Mouse (Mus musculus) megakaryocyte-erythroid progenitor cell, adult 5-6 weeks (primary cell): Measurements from ENCODE around the gene Frs2. TPM values are rescaled to one million over a fixed set of nuclear protein-coding genes. Genes with fewer than 3 reads are reported as not detected.
A peak's percentile ranks its signal among the peaks of the same experiment; 100 is the strongest.
"Not testable (repeated sequence)": the region's sequence is repeated elsewhere in the genome, so short reads cannot be mapped to it uniquely, and the experiment has no call there.

Experiments used
- ATAC-seq: replicated peaks from 2 replicates; pipeline ENCODE4 v1.8.0; 2016; ENCODE audit warnings: mild to moderate bottlenecking, inconsistent platforms; ENCODE audit not compliant: severe bottlenecking, poor library complexity, low FRiP score, low TSS enrichment
- total RNA-seq, 2 experiments: library from RNA; stranded (forward) in 1 of 2; stranded (reverse) in 1 of 2; fragments of 200-1000, 215-1000 nt in 1 of 2; fragments of >200 nt in 1 of 2; fragmentation: Nextera tagmentation in 1 of 2; gene quantifications; 2 replicates each; pipeline ENCODE4 v1.2.3; 2014 to 2017

The Frs2 gene
- total RNA-seq, 2 experiments from 2014 or later, result 20.7 to 22.9 TPM

DNA sequence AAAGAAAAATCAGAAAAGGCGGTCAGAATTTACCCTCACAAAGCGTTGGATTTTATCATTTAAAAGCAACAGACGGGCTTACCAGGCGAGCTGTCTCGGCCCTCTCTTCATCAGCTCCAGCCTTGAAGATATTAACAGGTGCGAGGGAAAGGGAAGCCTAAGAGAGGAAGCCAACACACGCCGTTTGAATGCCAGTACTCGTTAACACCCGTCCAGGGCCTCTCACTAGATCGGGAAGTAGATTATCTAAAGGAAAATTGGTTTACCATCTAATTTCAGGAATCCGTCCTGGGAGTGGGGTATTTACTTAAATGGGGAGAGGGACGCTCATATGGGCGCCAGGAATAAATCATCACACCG lies 85.5 kb downstream of the Frs2 start:
- ATAC-seq, result peak; percentile 37

DNA sequence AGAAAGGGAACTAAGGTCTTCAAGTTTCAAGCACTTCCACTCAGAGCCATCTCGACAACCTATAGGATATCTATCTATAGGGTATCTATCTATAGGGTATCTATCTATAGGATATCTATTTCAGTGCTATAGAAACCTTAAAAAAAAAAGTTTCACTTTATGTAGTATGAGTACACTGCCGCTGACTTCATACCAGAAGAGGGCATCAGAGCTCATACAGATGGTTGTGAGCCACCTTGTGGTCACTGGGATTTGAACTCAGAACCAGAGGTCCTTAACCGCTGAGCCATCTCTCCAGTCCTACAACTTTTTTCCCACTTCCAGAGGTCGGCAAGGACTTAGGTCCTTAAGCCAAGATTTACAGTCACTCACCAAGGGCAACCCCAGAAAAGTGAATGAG lies 92.7 kb downstream of the Frs2 start:
- ATAC-seq, result no peak

DNA sequence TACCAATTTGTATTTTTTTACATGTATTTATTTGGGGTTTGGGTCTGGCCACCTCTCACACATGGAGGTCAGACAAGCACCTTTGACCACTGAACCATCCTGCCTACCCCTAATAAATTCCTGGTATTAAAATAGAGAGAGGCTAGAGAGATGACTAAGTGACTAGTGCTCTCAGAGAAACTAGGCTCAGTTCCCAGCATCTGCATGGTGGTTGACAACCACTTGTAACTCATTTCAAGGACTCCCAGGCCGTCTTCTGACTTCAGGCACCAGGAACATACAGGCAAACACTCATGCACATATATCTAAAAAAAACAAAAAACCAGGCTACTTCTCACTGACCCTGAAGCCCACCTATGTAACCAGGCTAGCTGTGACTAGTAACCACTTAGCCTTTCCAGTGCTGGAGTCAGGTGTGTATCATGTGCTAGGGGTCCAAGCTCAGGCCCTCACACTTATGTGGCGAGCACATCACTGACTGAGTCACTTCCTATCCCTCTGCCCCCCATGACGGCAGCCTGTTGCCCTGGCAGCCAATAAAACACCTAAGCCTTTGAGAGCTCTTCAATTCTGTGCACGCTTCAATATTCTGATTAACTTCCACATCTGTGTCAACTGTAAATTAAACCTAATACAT lies 98.3 kb downstream of the Frs2 start:
- no peak for ATAC-seq

DNA sequence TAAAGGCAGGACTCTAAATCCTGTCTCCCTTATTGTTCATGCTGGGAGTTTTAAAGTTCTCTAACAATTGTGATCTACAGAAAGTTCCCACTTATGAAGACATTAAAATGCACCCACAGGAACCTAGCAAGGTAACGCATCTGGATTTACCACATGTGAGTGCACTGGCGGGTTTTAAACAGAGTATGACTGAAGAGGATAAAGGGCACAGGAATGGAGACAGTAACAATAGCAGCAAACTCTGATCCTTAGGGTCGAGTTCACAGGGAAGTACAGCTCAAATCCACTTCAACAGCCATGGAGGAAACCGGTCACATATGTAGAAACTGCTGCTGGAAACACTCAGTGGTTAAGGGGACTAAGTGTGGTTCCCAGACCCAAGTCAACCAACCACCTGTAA lies 99.1 kb downstream of the Frs2 start:
- no peak for ATAC-seq

GRCm38 (mm10) chr10:117045175-117046056 lies 102.9 kb downstream of the Frs2 start, which contains the start of gene Lrrc10:
Lrrc10 (plus strand) TSS chr10:117045341.
- 0 out of 2 replicates have a peak, but pooled peaks have one; percentile 13 for ATAC-seq

DNA sequence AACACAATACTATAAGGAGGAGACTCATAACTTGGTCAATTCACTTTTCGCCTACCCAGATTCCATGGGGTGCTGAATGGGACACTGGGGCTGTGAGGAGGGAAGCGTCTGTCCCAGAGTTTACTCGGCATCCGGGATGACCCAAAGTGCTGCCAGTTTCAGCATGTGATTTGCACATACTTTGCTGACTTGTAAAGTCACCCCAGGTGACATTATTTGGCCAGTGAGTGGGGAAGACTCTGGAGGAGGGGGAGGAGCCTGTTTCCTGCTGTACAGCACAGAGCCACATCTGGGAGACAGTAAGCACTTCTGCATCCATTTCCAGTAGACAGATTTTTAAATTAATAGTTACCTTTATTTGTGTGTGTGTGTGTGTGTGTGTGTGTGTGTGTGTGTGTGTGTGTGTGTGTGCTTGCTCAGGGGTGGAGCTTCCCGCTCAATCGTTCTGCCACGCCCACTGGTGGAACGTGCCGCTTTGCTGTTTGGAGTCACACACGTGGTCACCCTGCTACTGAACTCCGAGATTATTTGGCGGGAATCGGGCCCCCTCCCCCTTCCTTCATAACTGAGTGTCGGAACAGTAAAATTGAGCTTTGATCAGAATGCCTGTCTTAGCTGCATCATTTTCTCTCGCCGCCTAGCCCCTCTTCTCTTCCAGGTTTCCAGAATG lies 104.7 kb downstream of the Frs2 start:
- peak; percentile 43; the same call in 1 of the 2 replicates for ATAC-seq

- ATAC-seq, result no peak
Observed at GRCm38 (mm10) chr10:117042295-117042694, 106.0 kb downstream of the Frs2 start.

DNA sequence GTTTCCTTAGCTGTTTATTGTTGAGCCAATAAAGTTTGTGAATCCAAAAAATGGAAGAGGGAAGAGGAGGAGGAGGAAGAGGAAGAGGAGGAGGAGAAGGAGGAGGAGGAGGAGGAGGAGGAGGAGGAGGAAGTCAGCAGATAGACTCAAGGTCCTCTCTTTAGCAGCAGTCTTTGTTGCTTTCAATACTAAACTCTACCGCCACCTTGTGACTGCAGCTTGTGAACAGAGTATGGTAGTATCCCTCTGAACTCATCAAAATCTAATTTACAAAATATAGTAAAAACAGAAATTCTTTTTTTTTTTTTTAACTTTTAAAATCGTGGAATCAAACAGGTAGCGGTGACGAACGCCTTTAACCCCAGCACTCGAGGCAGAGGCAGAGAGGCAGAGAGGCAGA lies 108.0 kb downstream of the Frs2 start:
- ATAC-seq, result 0 out of 2 replicates have a peak, but pooled peaks have one; percentile 48

- ATAC-seq, result peak; percentile 91
Observed at GRCm38 (mm10) chr10:117033785-117034184, 114.5 kb downstream of the Frs2 start.

GRCm38 (mm10) chr10:117031160-117031559 lies 117.2 kb downstream of the Frs2 start:
- no peak for ATAC-seq

GRCm38 (mm10) chr10:117026176-117026575 lies 122.2 kb downstream of the Frs2 start:
- peak; percentile 41 for ATAC-seq

- not testable (repeated sequence) for ATAC-seq
Observed at GRCm38 (mm10) chr10:117025776-117026175, 122.6 kb downstream of the Frs2 start.

DNA sequence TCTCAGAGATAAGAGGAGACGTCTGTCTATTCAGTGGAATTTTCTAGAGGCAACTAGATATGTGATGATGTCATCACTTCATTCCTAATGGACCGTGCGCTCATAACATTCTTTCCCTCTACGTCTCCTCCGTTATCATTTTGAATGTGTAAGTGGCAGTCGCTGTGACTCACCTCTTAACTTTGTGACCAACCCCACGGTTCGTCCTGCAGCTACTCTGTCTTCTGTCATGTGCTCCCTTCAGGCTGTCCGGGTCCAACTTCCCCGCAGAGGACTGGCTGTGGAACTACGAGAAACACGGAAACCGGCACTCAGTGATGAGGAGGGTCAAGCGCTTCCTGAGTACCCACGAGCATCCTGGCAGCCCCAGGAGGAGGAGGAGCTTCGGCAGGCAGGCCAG lies 124.6 kb downstream of the Frs2 start:
- no peak for ATAC-seq

DNA sequence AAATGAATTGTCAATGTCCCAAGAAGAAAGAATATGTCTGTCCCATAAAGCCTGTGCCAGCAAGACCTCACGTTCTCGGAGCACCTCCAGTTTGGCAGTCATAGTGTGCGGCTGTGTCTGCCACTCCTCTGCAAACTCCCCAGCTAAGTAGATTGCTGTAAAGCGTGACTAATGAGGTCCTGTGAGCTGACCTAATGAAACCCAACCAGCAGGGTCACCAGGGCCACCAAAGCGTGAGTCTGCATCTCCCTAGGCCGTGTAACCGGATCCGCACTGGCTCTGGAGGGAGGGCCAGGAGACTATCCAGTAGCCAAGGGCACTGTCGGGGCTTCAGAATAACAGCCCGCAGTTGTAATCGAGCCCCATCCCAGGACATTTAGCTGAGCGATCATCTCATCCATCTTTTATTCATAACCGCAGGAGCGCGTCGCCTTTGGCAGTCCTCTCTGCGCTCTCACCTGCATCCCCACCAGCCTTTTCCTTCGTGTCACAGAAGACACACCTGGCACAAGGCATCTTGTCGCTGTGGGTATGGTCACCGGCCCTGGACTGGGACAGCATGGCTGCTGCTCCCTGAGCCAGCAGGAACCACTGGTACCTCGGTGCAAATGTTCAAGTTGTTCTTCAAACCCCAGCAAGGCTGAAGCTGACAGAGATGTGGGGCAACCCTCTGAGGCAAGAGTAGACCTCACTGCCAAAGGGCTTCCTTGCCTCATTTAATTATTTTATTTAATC lies 127.1 kb downstream of the Frs2 start:
- no peak for ATAC-seq

Other genes with a start within 250 kb of the Frs2 start
- 7.4 and 13.5 TPM in 2 replicates for gene Rab3ip, start 197.8 kb downstream of the Frs2 start, total RNA-seq (2014; fragmentation: Nextera tagmentation)
- gene Rab3ip, start 197.8 kb downstream of the Frs2 start, total RNA-seq (2017), result 3.6 and 8.0 TPM in 2 replicates
- gene Gm10271, start 175.9 kb downstream of the Frs2 start, total RNA-seq (2014; fragmentation: Nextera tagmentation), result not detected in 2 replicates
- not detected in 2 replicates for gene Gm10271, start 175.9 kb downstream of the Frs2 start, total RNA-seq (2017)
- gene Best3, start 162.2 kb downstream of the Frs2 start, total RNA-seq (2014; fragmentation: Nextera tagmentation), result not detected in 2 replicates
- not detected in 2 replicates for gene Best3, start 162.2 kb downstream of the Frs2 start, total RNA-seq (2017)
- gene Lrrc10, start 103.2 kb downstream of the Frs2 start, total RNA-seq (2014; fragmentation: Nextera tagmentation), result not detected in 2 replicates
- not detected in 2 replicates for gene Lrrc10, start 103.2 kb downstream of the Frs2 start, total RNA-seq (2017)
- gene Cct2, start 84.7 kb downstream of the Frs2 start, total RNA-seq (2014; fragmentation: Nextera tagmentation), result 545 and 559 TPM in 2 replicates
- 707 and 779 TPM in 2 replicates for gene Cct2, start 84.7 kb downstream of the Frs2 start, total RNA-seq (2017)
- 65.0 and 70.8 TPM in 2 replicates for gene Yeats4, start 76.0 kb upstream of the Frs2 start, total RNA-seq (2014; fragmentation: Nextera tagmentation)
- gene Yeats4, start 76.0 kb upstream of the Frs2 start, total RNA-seq (2017), result 113 and 125 TPM in 2 replicates
- gene 9530003J23Rik, start 90.2 kb upstream of the Frs2 start, total RNA-seq (2014; fragmentation: Nextera tagmentation), result not detected in 2 replicates
- not detected in 2 replicates for gene 9530003J23Rik, start 90.2 kb upstream of the Frs2 start, total RNA-seq (2017)
- 0.92 and 84.9 TPM in 2 replicates for gene Lyz2, start 133.8 kb upstream of the Frs2 start, total RNA-seq (2014; fragmentation: Nextera tagmentation)
- gene Lyz2, start 133.8 kb upstream of the Frs2 start, total RNA-seq (2017), result 45.1 and 63.4 TPM in 2 replicates
- gene Lyz1, start 144.3 kb upstream of the Frs2 start, total RNA-seq (2014; fragmentation: Nextera tagmentation), result not detected in 2 replicates
- gene Lyz1, start 144.3 kb upstream of the Frs2 start, total RNA-seq (2017), result not detected in 2 replicates
- gene Cpsf6, start 231.5 kb upstream of the Frs2 start, total RNA-seq (2014; fragmentation: Nextera tagmentation), result 132 and 163 TPM in 2 replicates
- gene Cpsf6, start 231.5 kb upstream of the Frs2 start, total RNA-seq (2017), result 142 and 153 TPM in 2 replicates